In genomic region chr5:116045581-116045980, GRCm38 (mm10) we compare ENCODE assay signal across 41 mouse cellular contexts. TPM values are rescaled to one million over a fixed set of nuclear protein-coding genes. Genes with fewer than 3 reads are reported as not detected.
"Had no signal": no experiment of that assay in that cellular context is flagged by ENCODE, and none has a peak within 500 bp of the region (broad histone marks: within the 10 kb centered on the region; RNA-seq: fewer than 3 reads in every experiment).

No protein-coding gene starts in this region.

- DNase-seq: heart, postnatal 10 days; heart, postnatal 14 days; heart, postnatal 36 days; heart, postnatal 4 days; kidney, adult 11 months; kidney, adult 18-20 months; kidney, adult 2 months; kidney, adult 8-10 months; kidney, adult 9 months; kidney, postnatal 10 days; kidney, postnatal 14 days; kidney, postnatal 25 days; kidney, postnatal 36 days; kidney, postnatal 4 days; layer of hippocampus, adult 9-11 months; layer of hippocampus, postnatal 36 days had no signal

- ATAC-seq: hindbrain, embryonic 16.5 days; hindbrain, postnatal 0 days; inflammation-experienced regulatory T-cells, adult 6 months; intestine, embryonic 15.5 days; intestine, embryonic 16.5 days; intestine, postnatal 0 days had no signal

- H3K4me3 ChIP-seq: heart, embryonic 13.5 days; heart, embryonic 15.5 days; hindbrain, embryonic 10.5 days; hindbrain, embryonic 12.5 days; hindbrain, embryonic 13.5 days; hindbrain, embryonic 15.5 days; intestine, embryonic 15.5 days; kidney, embryonic 15.5 days; layer of hippocampus, adult 2 months; left cerebral cortex, adult 2 months had no signal

- H3K27ac ChIP-seq: heart, embryonic 13.5 days; heart, embryonic 15.5 days; hindbrain, embryonic 10.5 days; hindbrain, embryonic 12.5 days; hindbrain, embryonic 13.5 days; hindbrain, embryonic 14.5 days; hindbrain, embryonic 15.5 days; hindbrain, postnatal 0 days; intestine, embryonic 15.5 days; kidney, embryonic 15.5 days; kidney, postnatal 0 days; layer of hippocampus, adult 2 months; left cerebral cortex, adult 2 months had no signal

RNA-seq across cellular contexts. Expression of gene Tmem233, which starts 37.5 kb away (rescaled TPM):
- total RNA-seq: heart, postnatal 10 days; heart, postnatal 14 days; heart, postnatal 25 days; heart, postnatal 36 days; heart, postnatal 4 days; hematopoietic stem cell, adult 5-6 weeks; hindbrain, postnatal 0 days; layer of hippocampus, adult 18-20 months; layer of hippocampus, adult 2 months; layer of hippocampus, adult 8-10 months; layer of hippocampus, postnatal 10 days; layer of hippocampus, postnatal 14 days; layer of hippocampus, postnatal 25 days; layer of hippocampus, postnatal 36 days; left cerebral cortex, adult 18-20 months; left cerebral cortex, adult 2 months had no signal
